Mouse (Mus musculus): ENCODE data around the gene Clec4b2. TPM values are rescaled to one million over a fixed set of nuclear protein-coding genes. Genes with fewer than 3 reads are reported as not detected.
"Not testable (repeated sequence)": the region's sequence is repeated elsewhere in the genome, so short reads cannot be mapped to it uniquely, and the experiment has no call there.

Gene Clec4b2
- polyA plus RNA-seq, 1 experiment from 2014 or later = not detected

DNA sequence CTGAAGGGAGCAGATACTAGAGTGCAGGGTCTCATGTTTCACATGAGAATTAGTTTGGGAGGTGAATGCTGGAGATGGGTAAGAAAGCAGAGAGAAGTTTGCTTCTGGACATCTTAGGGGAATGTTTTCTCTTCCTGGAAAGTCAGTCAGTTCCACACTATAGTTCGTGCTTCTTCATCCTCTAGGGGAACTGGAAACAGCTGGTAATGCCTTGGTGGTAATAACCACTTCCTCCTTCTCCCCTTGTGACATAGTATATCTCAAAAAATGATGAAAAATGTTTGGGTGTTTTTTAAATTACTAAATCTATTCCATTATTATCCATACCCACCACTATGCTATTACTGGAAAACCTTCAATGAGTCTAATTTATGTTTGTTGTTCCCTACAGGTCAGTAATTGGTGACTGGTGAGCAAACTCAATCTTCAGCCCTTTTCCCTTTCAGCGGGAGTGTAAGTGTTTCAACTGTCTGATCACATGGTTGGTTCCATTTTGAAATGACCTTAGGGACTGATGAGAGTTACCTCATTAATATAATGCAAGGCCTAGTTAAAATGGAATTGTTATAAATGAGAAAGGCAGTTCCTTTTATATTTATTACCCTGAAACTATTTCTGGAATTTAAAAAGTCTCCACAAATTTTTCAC, 55.0 kb downstream of the Clec4b2 start:
- no peak for ATAC-seq (ENCODE audit: extremely low read depth, insufficient number of reproducible peaks, low FRiP score, low TSS enrichment)
- H3K27me3 ChIP-seq (replicated peaks) = no peaks in the 10 kb centered on the region
- no peaks in the 10 kb centered on the region for H3K4me1 ChIP-seq
- peaks cover 4% of the 10 kb centered on the region; the same call in 1 of the 2 replicates for H3K9me3 ChIP-seq
- no peak overlapping the region for H3K9ac ChIP-seq
- WGBS = 55% methylated on average over 2 of the region's 2 CpGs
- no peaks in the 10 kb centered on the region for H3K36me3 ChIP-seq
- no peak overlapping the region for H3K27ac ChIP-seq (replicated peaks)
- no peak overlapping the region for H3K4me3 ChIP-seq
- no peak overlapping the region for H3K4me2 ChIP-seq

- Histone ChIP-seq H3K9ac (no peak within 1 kb of the TSS), H3K4me2 (no peak within 1 kb of the TSS), H3K4me3 (no peak within 1 kb of the TSS), H3K36me3 (no peaks in the 10 kb centered on the region), H3K27ac (replicated peaks) (no peak within 1 kb of the TSS), H3K9me3 (peaks cover 4% of the 10 kb centered on the region; the same call in 1 of the 2 replicates), H3K27me3 (replicated peaks) (no peaks in the 10 kb centered on the region), H3K4me1 (no peaks in the 10 kb centered on the region)
- WGBS = 59% methylated on average over 3 of the region's 3 CpGs
- no peak for ATAC-seq (ENCODE audit: extremely low read depth, insufficient number of reproducible peaks, low FRiP score, low TSS enrichment)
Measured at GRCm38 (mm10) chr6:123229644-123230043, 57.0 kb downstream of the Clec4b2 start, which contains the start of gene Clec4n. Clec4n (plus strand) TSS chr6:123229843.

DNA sequence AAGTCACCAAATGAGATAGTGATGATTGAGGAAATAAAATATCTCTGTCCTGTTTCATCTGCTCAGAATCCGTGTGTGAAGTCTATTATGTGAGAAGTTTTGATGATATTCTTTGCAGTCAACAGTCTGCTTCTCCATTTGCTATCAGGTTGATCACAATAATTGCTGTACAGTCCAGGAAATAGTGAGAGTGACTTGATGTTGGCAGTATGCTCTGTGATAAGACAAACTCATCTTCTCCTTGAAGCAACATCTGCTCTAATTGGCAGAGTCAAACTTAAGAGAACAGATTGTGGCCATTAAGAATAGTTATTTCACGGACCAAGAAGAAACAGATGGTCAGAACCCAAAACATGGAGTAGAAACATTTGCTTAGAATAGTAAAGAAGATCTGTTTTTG, 58.5 kb downstream of the Clec4b2 start:
- Histone ChIP-seq H3K4me1 (no peaks in the 10 kb centered on the region), H3K27ac (replicated peaks) (no peak overlapping the region), H3K4me2 (no peak overlapping the region), H3K27me3 (replicated peaks) (no peaks in the 10 kb centered on the region), H3K4me3 (no peak overlapping the region), H3K9me3 (peaks cover 7% of the 10 kb centered on the region; the same call in 1 of the 2 replicates), H3K9ac (no peak overlapping the region), H3K36me3 (no peaks in the 10 kb centered on the region)
- 57% methylated on average over 2 of the region's 2 CpGs for WGBS
- no peak for ATAC-seq (ENCODE audit: extremely low read depth, insufficient number of reproducible peaks, low FRiP score, low TSS enrichment)

GRCm38 (mm10) chr6:123237582-123237981, 64.9 kb downstream of the Clec4b2 start:
- Histone ChIP-seq H3K4me1 (no peaks in the 10 kb centered on the region), H3K9ac (no peak overlapping the region), H3K4me2 (no peak overlapping the region), H3K27ac (replicated peaks) (no peak overlapping the region), H3K27me3 (replicated peaks) (no peaks in the 10 kb centered on the region), H3K9me3 (peaks cover 10% of the 10 kb centered on the region; the same call in 1 of the 2 replicates), H3K4me3 (no peak overlapping the region), H3K36me3 (no peaks in the 10 kb centered on the region)
- no peak for ATAC-seq (ENCODE audit: extremely low read depth, insufficient number of reproducible peaks, low FRiP score, low TSS enrichment)

DNA sequence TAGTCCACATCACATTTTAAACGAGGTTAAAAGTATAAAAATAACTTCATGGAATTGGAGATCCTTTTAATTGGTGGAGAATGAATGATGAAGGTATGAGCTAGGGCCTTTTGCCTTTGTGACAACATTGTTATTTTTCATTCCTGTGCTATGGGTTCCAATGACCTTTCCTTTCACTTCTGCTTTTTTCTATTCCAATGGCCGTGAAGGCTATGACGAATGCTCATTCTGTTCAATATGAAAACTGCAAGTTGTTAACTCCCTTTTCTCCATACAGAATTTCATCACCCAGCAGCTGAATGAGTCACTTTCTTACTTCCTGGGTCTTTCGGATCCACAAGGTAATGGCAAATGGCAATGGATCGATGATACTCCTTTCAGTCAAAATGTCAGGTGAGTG, 71.5 kb downstream of the Clec4b2 start:
- Histone ChIP-seq H3K4me2 (no peak overlapping the region), H3K27ac (replicated peaks) (no peak overlapping the region), H3K36me3 (no peaks in the 10 kb centered on the region), H3K27me3 (replicated peaks) (no peaks in the 10 kb centered on the region), H3K4me1 (no peaks in the 10 kb centered on the region), H3K9me3 (no peaks in the 10 kb centered on the region), H3K4me3 (no peak overlapping the region), H3K9ac (no peak overlapping the region)
- ATAC-seq (ENCODE audit: extremely low read depth, insufficient number of reproducible peaks, low FRiP score, low TSS enrichment) = no peak
- WGBS = 69% methylated on average over 5 of the region's 5 CpGs

DNA sequence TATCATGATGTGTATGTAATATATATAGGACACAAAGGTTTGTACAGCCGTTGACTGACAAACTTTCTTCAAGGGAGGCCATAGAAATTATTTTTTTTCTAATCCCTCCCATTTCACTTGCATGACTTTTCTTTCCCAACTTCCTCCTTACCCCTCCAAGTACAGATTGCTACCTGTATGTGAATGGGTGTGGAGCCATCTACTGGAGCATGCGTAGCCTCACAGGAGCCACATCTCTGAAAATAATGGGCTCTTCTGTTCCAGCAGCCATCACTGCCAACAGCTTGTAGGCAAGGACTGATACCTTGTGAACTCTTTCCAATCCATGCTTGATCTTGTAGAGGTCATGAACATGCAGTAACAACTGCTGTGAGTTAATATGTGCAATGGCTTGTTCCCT, 76.2 kb downstream of the Clec4b2 start:
- H3K27me3 ChIP-seq (replicated peaks); H3K4me3 ChIP-seq; H3K4me1 ChIP-seq; H3K9ac ChIP-seq; H3K36me3 ChIP-seq; H3K4me2 ChIP-seq; H3K9me3 ChIP-seq; H3K27ac ChIP-seq (replicated peaks); ATAC-seq (ENCODE audit: extremely low read depth, insufficient number of reproducible peaks, low FRiP score, low TSS enrichment): not testable (repeated sequence)
- WGBS = 66% methylated on average over 2 of the region's 2 CpGs

DNA sequence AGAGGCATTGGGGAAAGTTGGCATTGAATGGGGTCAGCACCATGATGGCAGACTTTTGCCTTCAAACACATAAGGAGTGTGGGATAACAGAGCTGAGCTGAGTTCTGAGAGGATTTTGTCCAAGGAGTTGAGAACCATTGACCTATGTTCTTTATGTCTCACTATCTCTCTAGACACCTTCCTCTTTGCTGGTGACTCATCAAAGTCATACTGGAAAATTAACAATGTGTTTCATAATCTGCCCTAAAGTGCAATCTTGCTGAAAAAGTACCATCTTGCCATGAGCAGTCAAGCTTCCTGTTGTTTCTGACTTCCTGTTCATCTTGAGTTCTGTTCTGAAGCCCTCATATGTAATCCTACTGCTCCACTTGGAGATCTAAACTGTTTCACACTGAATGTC, 80.0 kb downstream of the Clec4b2 start:
- Histone ChIP-seq H3K9ac (no peak overlapping the region), H3K4me3 (no peak overlapping the region), H3K4me1 (no peaks in the 10 kb centered on the region), H3K27ac (replicated peaks) (no peak overlapping the region), H3K9me3 (peaks cover 3% of the 10 kb centered on the region), H3K27me3 (replicated peaks) (no peaks in the 10 kb centered on the region), H3K36me3 (no peaks in the 10 kb centered on the region), H3K4me2 (no peak overlapping the region)
- no peak for ATAC-seq (ENCODE audit: extremely low read depth, insufficient number of reproducible peaks, low FRiP score, low TSS enrichment)

Other genes starting within 250 kb of the Clec4b2 start
- gene Clec4a3, start 220.4 kb upstream of the Clec4b2 start, polyA plus RNA-seq (2015; fragmentation: Nextera tagmentation; extraction: Ambion mirVana) = 1.0 and 1.1 TPM in 2 replicates
- not detected in 2 replicates for gene Clec4a4, start 182.5 kb upstream of the Clec4b2 start, polyA plus RNA-seq (2015; fragmentation: Nextera tagmentation; extraction: Ambion mirVana)
- not detected in 2 replicates for gene Clec4b1, start 122.9 kb upstream of the Clec4b2 start, polyA plus RNA-seq (2015; fragmentation: Nextera tagmentation; extraction: Ambion mirVana)
- 1.3 and 2.3 TPM in 2 replicates for gene Clec4a2, start 66.5 kb upstream of the Clec4b2 start, polyA plus RNA-seq (2015; fragmentation: Nextera tagmentation; extraction: Ambion mirVana)
- gene Clec4n, start 57.0 kb downstream of the Clec4b2 start, polyA plus RNA-seq (2015; fragmentation: Nextera tagmentation; extraction: Ambion mirVana) = 0.78 and 1.6 TPM in 2 replicates
- not detected in 2 replicates for gene Clec4d, start 89.2 kb downstream of the Clec4b2 start, polyA plus RNA-seq (2015; fragmentation: Nextera tagmentation; extraction: Ambion mirVana)
- 0.07 and 0.23 TPM in 2 replicates for gene Clec4e, start 117.0 kb downstream of the Clec4b2 start, polyA plus RNA-seq (2015; fragmentation: Nextera tagmentation; extraction: Ambion mirVana)
- not detected in 2 replicates for gene Vmn2r19, start 135.4 kb downstream of the Clec4b2 start, polyA plus RNA-seq (2015; fragmentation: Nextera tagmentation; extraction: Ambion mirVana)
- gene Vmn2r20, start 245.2 kb downstream of the Clec4b2 start, polyA plus RNA-seq (2015; fragmentation: Nextera tagmentation; extraction: Ambion mirVana) = not detected in 2 replicates

Data from heart, embryonic 13.5 days (tissue).